Mouse (Mus musculus) MEL (cell line): ENCODE measurements around the gene Rps6ka4. TPM values are rescaled to one million over a fixed set of nuclear protein-coding genes. Genes with fewer than 3 reads are reported as not detected.

Experiments used
- DNase-seq: peaks from one replicate; pipeline ENCODE4 v3.0.0; 2011; ENCODE audit warnings: low read depth, low spot score
- H3K27ac ChIP-seq: 2 replicates; pipeline ENCODE4 v1.5.1; 2012; ENCODE audit warnings: low read depth, mild to moderate bottlenecking, control low read depth, low read length, moderate library complexity; ENCODE audit not compliant: control insufficient read depth
- H3K27me3 ChIP-seq, 2 experiments: fragments of 150-350 bp in 1 of 2; sonication (generic) in 1 of 2; 2 replicates each; pipeline ENCODE4 v1.6.1; 2012; ENCODE audit warnings: low read length in 2 of 2, mild to moderate bottlenecking in 2 of 2, improper control_type of control experiment in 1 of 2, moderate library complexity in 1 of 2; ENCODE audit not compliant: insufficient read depth in 2 of 2, control insufficient read depth in 1 of 2
- H3K36me3 ChIP-seq, 2 experiments: 2 replicates each; pipeline ENCODE4 v1.6.1; 2012 to 2014; ENCODE audit warnings: low read length in 2 of 2, improper control_type of control experiment in 1 of 2, inconsistent platforms in 1 of 2, mild to moderate bottlenecking in 1 of 2; ENCODE audit not compliant: insufficient read depth in 2 of 2, control insufficient read depth in 1 of 2
- H3K4me1 ChIP-seq, 2 experiments: fragments of 150-350 bp in 1 of 2; sonication (generic) in 1 of 2; 2 replicates each; pipeline ENCODE4 v1.6.1; 2012; ENCODE audit warnings: low read length in 2 of 2, improper control_type of control experiment in 1 of 2, mild to moderate bottlenecking in 1 of 2; ENCODE audit not compliant: insufficient read depth in 2 of 2, control insufficient read depth in 1 of 2
- H3K4me3 ChIP-seq, 2 experiments: fragments of 150-350 bp in 1 of 2; sonication (generic) in 1 of 2; 2 replicates each; pipeline ENCODE4 v1.5.1; 2012; ENCODE audit warnings: low read depth in 2 of 2, low read length in 2 of 2, mild to moderate bottlenecking in 2 of 2, moderate library complexity in 2 of 2, control low read depth in 1 of 2, improper control_type of control experiment in 1 of 2; ENCODE audit not compliant: control insufficient read depth in 1 of 2, insufficient read depth in 1 of 2
- H3K79me2 ChIP-seq: 2 replicates; pipeline ENCODE4 v1.6.1; 2012; ENCODE audit warnings: mild to moderate bottlenecking, low read length, moderate library complexity; ENCODE audit not compliant: control insufficient read depth, poor library complexity, insufficient read depth
- H3K9ac ChIP-seq: 2 replicates; pipeline ENCODE4 v1.6.1; 2012; ENCODE audit warnings: low read depth, mild to moderate bottlenecking, control low read depth, low read length, moderate library complexity; ENCODE audit not compliant: control insufficient read depth, poor library complexity, severe bottlenecking
- H3K9me3 ChIP-seq: fragments of 150-350 bp; sonication (generic); replicated peaks from 2 replicates; pipeline ENCODE4 v1.6.1; 2012; ENCODE audit warnings: mild to moderate bottlenecking, low read length, improper control_type of control experiment, moderate library complexity; ENCODE audit not compliant: insufficient read depth
- BHLHE40 ChIP-seq: IDR thresholded peaks from 2 replicates; pipeline ENCODE4 v1.6.1; 2012; ENCODE audit warnings: low read depth, mild to moderate bottlenecking, inconsistent platforms, low read length, improper control_type of control experiment, borderline replicate concordance
- CHD1 ChIP-seq: IDR thresholded peaks from 2 replicates; pipeline ENCODE4 v1.6.1; 2012; ENCODE audit warnings: low read depth, mild to moderate bottlenecking, inconsistent platforms, low read length, improper control_type of control experiment
- CTCF ChIP-seq, 3 experiments: IDR thresholded peaks in 2 of 3; conservative IDR thresholded peaks in 1 of 3; 2 replicates each; pipeline ENCODE4 v1.5.1; 2011 to 2012; ENCODE audit warnings: low read length in 3 of 3, low read depth in 2 of 3, mild to moderate bottlenecking in 2 of 3, improper control_type of control experiment in 1 of 3, inconsistent platforms in 1 of 3, mixed read lengths in 1 of 3, moderate library complexity in 1 of 3; ENCODE audit not compliant: control insufficient read depth in 1 of 3, insufficient read depth in 1 of 3, poor library complexity in 1 of 3, severe bottlenecking in 1 of 3
- E2F4 ChIP-seq: IDR thresholded peaks from 2 replicates; pipeline ENCODE4 v1.6.1; 2011; ENCODE audit warnings: low read depth, low read length, improper control_type of control experiment, borderline replicate concordance
- ELF1 ChIP-seq: IDR thresholded peaks from 2 replicates; pipeline ENCODE4 v1.6.1; 2014; ENCODE audit warnings: low read depth, mild to moderate bottlenecking, inconsistent platforms, low read length, improper control_type of control experiment, moderate library complexity
- ETS1 ChIP-seq: IDR thresholded peaks from 2 replicates; pipeline ENCODE4 v1.6.1; 2012; ENCODE audit warnings: low read depth, mild to moderate bottlenecking, inconsistent platforms, low read length, improper control_type of control experiment, moderate library complexity
- GABPA ChIP-seq: IDR thresholded peaks from 2 replicates; pipeline ENCODE4 v1.6.1; 2012; ENCODE audit warnings: low read depth, mild to moderate bottlenecking, inconsistent platforms, low read length, improper control_type of control experiment, moderate library complexity
- GATA1 ChIP-seq: IDR thresholded peaks from 2 replicates; pipeline ENCODE4 v1.6.1; 2011; ENCODE audit warnings: low read depth, low read length, improper control_type of control experiment
- HCFC1 ChIP-seq: IDR thresholded peaks from 2 replicates; pipeline ENCODE4 v1.6.1; 2012; ENCODE audit warnings: low read depth, mild to moderate bottlenecking, inconsistent platforms, low read length, improper control_type of control experiment, moderate library complexity
- MAFK ChIP-seq: IDR thresholded peaks from 2 replicates; pipeline ENCODE4 v1.6.1; 2011; ENCODE audit warnings: low read depth, mild to moderate bottlenecking, low read length, improper control_type of control experiment, borderline replicate concordance
- MAZ ChIP-seq: IDR thresholded peaks from 2 replicates; pipeline ENCODE4 v1.6.1; 2012; ENCODE audit warnings: low read depth, mild to moderate bottlenecking, inconsistent platforms, low read length, improper control_type of control experiment
- MEF2A ChIP-seq: IDR thresholded peaks from 2 replicates; pipeline ENCODE4 v1.6.1; 2014; ENCODE audit warnings: low read depth, mild to moderate bottlenecking, inconsistent platforms, low read length, improper control_type of control experiment; ENCODE audit not compliant: poor library complexity, insufficient replicate concordance, severe bottlenecking; ENCODE audit errors: extremely low read depth
- MXI1 ChIP-seq: IDR thresholded peaks from 2 replicates; pipeline ENCODE4 v1.6.1; 2011; ENCODE audit warnings: mild to moderate bottlenecking, low read depth, low read length, improper control_type of control experiment
- MYB ChIP-seq: IDR thresholded peaks from 2 replicates; pipeline ENCODE4 v1.6.1; 2011; ENCODE audit warnings: mild to moderate bottlenecking, low read depth, low read length, improper control_type of control experiment
- MYC ChIP-seq: IDR thresholded peaks from 2 replicates; pipeline ENCODE4 v1.6.1; 2011; ENCODE audit warnings: low read depth, mild to moderate bottlenecking, low read length, improper control_type of control experiment, moderate library complexity
- NRF1 ChIP-seq: IDR thresholded peaks from 2 replicates; pipeline ENCODE4 v1.6.1; 2014; ENCODE audit warnings: low read depth, mild to moderate bottlenecking, inconsistent platforms, low read length, improper control_type of control experiment, moderate library complexity; ENCODE audit not compliant: poor library complexity, insufficient read depth, severe bottlenecking
- POLR2A ChIP-seq, 2 experiments: IDR thresholded peaks; 2 replicates each; pipeline ENCODE4 v1.6.1; 2011 to 2012; ENCODE audit warnings: low read length in 2 of 2, mild to moderate bottlenecking in 2 of 2, control low read depth in 1 of 2, improper control_type of control experiment in 1 of 2, low read depth in 1 of 2, moderate library complexity in 1 of 2; ENCODE audit not compliant: control insufficient read depth in 1 of 2, insufficient read depth in 1 of 2, poor library complexity in 1 of 2
- POLR2AphosphoS2 ChIP-seq: IDR thresholded peaks from 2 replicates; pipeline ENCODE4 v1.6.1; 2011; ENCODE audit warnings: low read length, improper control_type of control experiment
- POLR2AphosphoS5 ChIP-seq: IDR thresholded peaks from 2 replicates; pipeline ENCODE4 v1.6.1; 2012; ENCODE audit warnings: low read depth, borderline replicate concordance, mild to moderate bottlenecking, inconsistent platforms, low read length, moderate library complexity, mixed read lengths
- RAD21 ChIP-seq: IDR thresholded peaks from 2 replicates; pipeline ENCODE4 v1.6.1; 2011; ENCODE audit warnings: mild to moderate bottlenecking, low read depth, low read length, improper control_type of control experiment
- RCOR1 ChIP-seq: IDR thresholded peaks from 2 replicates; pipeline ENCODE4 v1.6.1; 2012; ENCODE audit warnings: low read depth, mild to moderate bottlenecking, inconsistent platforms, low read length, improper control_type of control experiment
- SIN3A ChIP-seq: IDR thresholded peaks from 2 replicates; pipeline ENCODE4 v1.6.1; 2012; ENCODE audit warnings: low read length, improper control_type of control experiment, inconsistent platforms
- SMC3 ChIP-seq: IDR thresholded peaks from 2 replicates; pipeline ENCODE4 v1.6.1; 2011; ENCODE audit warnings: low read depth, low read length, improper control_type of control experiment
- TAL1 ChIP-seq: IDR thresholded peaks from 2 replicates; pipeline ENCODE4 v1.6.1; 2012; ENCODE audit warnings: mild to moderate bottlenecking, inconsistent platforms, low read length, moderate library complexity, mixed read lengths
- TBP ChIP-seq: IDR thresholded peaks from 2 replicates; pipeline ENCODE4 v1.8.0; 2011; ENCODE audit warnings: low read depth, low read length, improper control_type of control experiment
- USF2 ChIP-seq, 2 experiments: IDR thresholded peaks; 2 replicates each; pipeline ENCODE4 v1.6.1; 2011 to 2012; ENCODE audit warnings: improper control_type of control experiment in 2 of 2, low read length in 2 of 2, borderline replicate concordance in 1 of 2, inconsistent platforms in 1 of 2, low read depth in 1 of 2, mild to moderate bottlenecking in 1 of 2; ENCODE audit not compliant: insufficient read depth in 1 of 2
- ZC3H11A ChIP-seq: IDR thresholded peaks from 2 replicates; pipeline ENCODE4 v1.6.1; 2012; ENCODE audit warnings: low read depth, mild to moderate bottlenecking, inconsistent platforms, low read length, improper control_type of control experiment
- ZKSCAN1 ChIP-seq: IDR thresholded peaks from 2 replicates; pipeline ENCODE4 v1.6.1; 2012; ENCODE audit warnings: low read depth, mild to moderate bottlenecking, inconsistent platforms, low read length, improper control_type of control experiment, moderate library complexity
- ZMIZ1 ChIP-seq: IDR thresholded peaks from 2 replicates; pipeline ENCODE4 v1.6.1; 2012; ENCODE audit warnings: low read depth, mild to moderate bottlenecking, inconsistent platforms, low read length, improper control_type of control experiment, moderate library complexity
- ZNF384 ChIP-seq: IDR thresholded peaks from 2 replicates; pipeline ENCODE4 v1.6.1; 2012; ENCODE audit warnings: low read depth, mild to moderate bottlenecking, inconsistent platforms, low read length, improper control_type of control experiment
- polyA plus RNA-seq, 2 experiments: library from polyadenylated mRNA; stranded (reverse) in 1 of 2; unstranded in 1 of 2; fragments of >175 nt in 1 of 2; fragments of >200 nt in 1 of 2; gene quantifications; 2 replicates each; pipeline versions ENCODE4 v1.2.1 to v1.2.4; 2012; ENCODE audit warnings: low replicate concordance in 2 of 2, low read depth in 1 of 2; ENCODE audit not compliant: insufficient read length in 2 of 2, insufficient read depth in 1 of 2, missing spikeins in 1 of 2
- total RNA-seq: library from RNA; depleted of rRNA; stranded (reverse); fragments of 300-350 nt; gene quantifications from 2 replicates; pipeline ENCODE4 v1.2.3, GENCODE M21; 2012

Gene Rps6ka4
- total and polyA plus RNA-seq, 3 experiments = 4.7 to 7.3 TPM; not detected in 1

GRCm38 (mm10) chr19:6872701-6873100 lies 32.3 kb upstream of the Rps6ka4 start:
- Histone ChIP-seq H3K27me3 (no peaks in the 10 kb centered on the region), H3K79me2 (no peaks in the 10 kb centered on the region), H3K4me3 (no peak overlapping the region), H3K27ac (no peak overlapping the region), H3K4me1 (peaks cover 0 to 9% of the 10 kb centered on the region in 2 experiments; a peak in 2 of 4 replicates), H3K9me3 (no peaks in the 10 kb centered on the region), H3K9ac (no peak overlapping the region), H3K36me3 (peaks cover 0 to 5% of the 10 kb centered on the region in 2 experiments; a peak in 2 of 4 replicates)
- DNase-seq = no peak
- TF ChIP-seq TBP (0 out of 2 replicates have a peak, but pooled peaks have one; percentile 25), SIN3A (no peak)

- Histone ChIP-seq H3K27me3 (no peaks in the 10 kb centered on the region), H3K79me2 (no peaks in the 10 kb centered on the region), H3K4me1 (peaks cover 0 to 9% of the 10 kb centered on the region in 2 experiments; a peak in 2 of 4 replicates), H3K9ac (0 out of 2 replicates have a peak overlapping the region, but pooled peaks have one; percentile 8), H3K4me3 (peak overlapping the region; percentile 13 to 43; a peak in 2 of 4 replicates), H3K27ac (no peak overlapping the region), H3K9me3 (no peaks in the 10 kb centered on the region), H3K36me3 (peaks cover 0 to 5% of the 10 kb centered on the region in 2 experiments; a peak in 2 of 4 replicates)
- DNase-seq = peak; percentile 66
- no peak for TF ChIP-seq MYC
- peak; percentile 47 to 65 (median 57); a peak in 5 of 6 replicates for TF ChIP-seq CTCF (IDR thresholded peaks at IDR 0.05 in 2 of 3, conservative IDR thresholded peaks at IDR 0.05 in 1 of 3; ENCODE audit: control insufficient read depth in 1 of 3, insufficient read depth in 1 of 3, low read depth in 2 of 3, low read length in 3 of 3, poor library complexity in 1 of 3, severe bottlenecking in 1 of 3)
- no peak for TF ChIP-seq GABPA
- TF ChIP-seq MEF2A = no peak
- no peak for TF ChIP-seq POLR2AphosphoS5
- TF ChIP-seq RCOR1 = no peak
- TF ChIP-seq USF2 (IDR thresholded peaks at IDR 0.05; ENCODE audit: borderline replicate concordance in 1 of 2, insufficient read depth in 1 of 2, low read depth in 1 of 2, low read length in 2 of 2) = no peak
- no peak for TF ChIP-seq MXI1
- TF ChIP-seq TAL1 = no peak
- TF ChIP-seq BHLHE40 = no peak
- TF ChIP-seq ZNF384 = no peak
- no peak for TF ChIP-seq ZKSCAN1
- TF ChIP-seq CHD1 = no peak
- TF ChIP-seq MYB = no peak
- TF ChIP-seq NRF1 = no peak
- no peak for TF ChIP-seq POLR2AphosphoS2
- no peak for TF ChIP-seq POLR2A (IDR thresholded peaks at IDR 0.05; ENCODE audit: control insufficient read depth in 1 of 2, insufficient read depth in 1 of 2, low read depth in 1 of 2, low read length in 2 of 2, poor library complexity in 1 of 2)
- TF ChIP-seq E2F4 = no peak
- 0 out of 2 replicates have a peak, but pooled peaks have one; percentile 18 for TF ChIP-seq ZC3H11A
- peak; percentile 50 for TF ChIP-seq RAD21
- TF ChIP-seq SMC3 = peak; percentile 62
- TF ChIP-seq HCFC1 = no peak
- no peak for TF ChIP-seq MAFK
- no peak for TF ChIP-seq ZMIZ1
- no peak for TF ChIP-seq ELF1
- TF ChIP-seq MAZ = no peak
- TF ChIP-seq GATA1 = no peak
- TF ChIP-seq ETS1 = no peak
- no peak for TF ChIP-seq TBP
Observed at GRCm38 (mm10) chr19:6871574-6872271, 31.3 kb upstream of the Rps6ka4 start.
